Mouse (Mus musculus): ENCODE data around the gene Ablim1. TPM values are rescaled to one million over a fixed set of nuclear protein-coding genes. Genes with fewer than 3 reads are reported as not detected.

Ablim1 gene
- polyA plus RNA-seq, 1 experiment from 2014 or later = 52.8 TPM

DNA sequence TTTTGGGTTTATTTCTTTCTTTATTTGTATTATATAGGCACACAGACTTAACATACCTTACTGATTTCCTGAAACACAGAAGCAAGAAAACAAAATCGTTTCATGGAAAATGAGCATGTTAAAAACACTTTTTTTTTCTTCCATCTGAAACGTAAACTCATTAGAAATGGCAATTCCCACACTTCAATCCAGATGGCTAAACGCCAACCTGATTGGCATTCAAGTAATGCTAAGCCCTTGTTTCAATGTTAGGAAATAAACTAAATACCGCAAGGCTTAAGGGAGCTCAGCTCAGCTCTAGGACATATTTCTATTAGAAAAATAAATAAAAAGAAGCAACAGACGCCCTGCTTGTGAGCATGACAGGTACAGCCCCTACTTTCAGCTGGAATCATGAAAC lies 32.1 kb downstream of the Ablim1 start:
- Histone ChIP-seq H3K27me3 (ENCODE audit: control insufficient read depth, insufficient read depth, low read length) (no peaks in the 10 kb centered on the region), H3K4me1 (ENCODE audit: control insufficient read depth, insufficient read depth, low read length) (no peaks in the 10 kb centered on the region), H3K9me3 (ENCODE audit: control insufficient read depth, low read length) (no peaks in the 10 kb centered on the region; the same call in 1 of the 2 replicates), H3K4me2 (ENCODE audit: low read length) (no peak overlapping the region), H3K27ac (replicated peaks; ENCODE audit: low read depth, low read length) (no peak overlapping the region), H3K36me3 (ENCODE audit: control insufficient read depth, insufficient read depth, low read length) (no peaks in the 10 kb centered on the region), H3K4me3 (replicated peaks; ENCODE audit: low read depth, low read length) (no peak overlapping the region), H3K9ac (replicated peaks; ENCODE audit: low read length) (no peak overlapping the region)
- DNase-seq (peak; percentile 67), ATAC-seq (ENCODE audit: low FRiP score, low TSS enrichment) (no peak)
- 52% methylated on average over 5 of the region's 5 CpGs for WGBS

- Histone ChIP-seq H3K9me3 (ENCODE audit: control insufficient read depth, low read length) (no peaks in the 10 kb centered on the region), H3K9ac (replicated peaks; ENCODE audit: low read length) (no peak overlapping the region), H3K4me3 (replicated peaks; ENCODE audit: low read depth, low read length) (no peak overlapping the region), H3K36me3 (ENCODE audit: control insufficient read depth, insufficient read depth, low read length) (no peaks in the 10 kb centered on the region), H3K4me1 (ENCODE audit: control insufficient read depth, insufficient read depth, low read length) (peaks cover 7% of the 10 kb centered on the region), H3K27ac (replicated peaks; ENCODE audit: low read depth, low read length) (no peak overlapping the region), H3K27me3 (ENCODE audit: control insufficient read depth, insufficient read depth, low read length) (no peaks in the 10 kb centered on the region), H3K4me2 (ENCODE audit: low read length) (no peak overlapping the region)
- DNase-seq = no peak
- 78% methylated on average over 4 of the region's 4 CpGs for WGBS
- no peak for ATAC-seq (ENCODE audit: low FRiP score, low TSS enrichment)
Observed at GRCm38 (mm10) chr19:57279666-57280065, 35.1 kb downstream of the Ablim1 start.

DNA sequence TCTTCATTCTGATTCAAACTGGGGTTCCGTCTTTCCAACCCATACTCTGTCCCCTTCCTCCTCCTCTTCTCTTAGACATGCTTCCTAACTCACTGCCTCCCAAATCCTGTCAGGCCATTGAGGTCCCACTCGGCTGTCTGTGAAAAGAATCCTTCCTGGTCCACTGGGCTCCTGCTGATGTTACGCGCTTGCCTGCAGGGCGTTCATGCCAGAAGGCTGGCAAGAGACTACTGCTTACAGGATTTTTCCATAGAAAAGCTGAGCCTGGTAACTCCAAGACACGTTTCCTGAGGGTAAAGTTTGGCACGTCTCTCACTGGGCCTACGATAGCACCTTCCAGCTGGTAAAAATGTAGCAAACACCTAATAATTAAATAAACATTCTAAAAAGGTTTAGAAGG lies 36.5 kb downstream of the Ablim1 start:
- no peak overlapping the region for H3K27ac ChIP-seq (replicated peaks; ENCODE audit: low read depth, low read length)
- no peaks in the 10 kb centered on the region for H3K36me3 ChIP-seq (ENCODE audit: control insufficient read depth, insufficient read depth, low read length)
- no peak overlapping the region for H3K4me3 ChIP-seq (replicated peaks; ENCODE audit: low read depth, low read length)
- 50% methylated on average over 8 of the region's 8 CpGs for WGBS
- no peak for DNase-seq
- no peaks in the 10 kb centered on the region for H3K27me3 ChIP-seq (ENCODE audit: control insufficient read depth, insufficient read depth, low read length)
- H3K9me3 ChIP-seq (ENCODE audit: control insufficient read depth, low read length) = no peaks in the 10 kb centered on the region
- no peak overlapping the region for H3K9ac ChIP-seq (replicated peaks; ENCODE audit: low read length)
- peaks cover 11% of the 10 kb centered on the region for H3K4me1 ChIP-seq (ENCODE audit: control insufficient read depth, insufficient read depth, low read length)
- ATAC-seq (ENCODE audit: low FRiP score, low TSS enrichment) = no peak
- no peak overlapping the region for H3K4me2 ChIP-seq (ENCODE audit: low read length)

- WGBS = 77% methylated on average over 6 of the region's 6 CpGs
- no peak overlapping the region for H3K9ac ChIP-seq (replicated peaks; ENCODE audit: low read length)
- ATAC-seq (ENCODE audit: low FRiP score, low TSS enrichment) (no peak), DNase-seq (no peak)
- H3K4me3 ChIP-seq (replicated peaks; ENCODE audit: low read depth, low read length) = no peak overlapping the region
- H3K4me2 ChIP-seq (ENCODE audit: low read length) = no peak overlapping the region
- H3K27ac ChIP-seq (replicated peaks; ENCODE audit: low read depth, low read length) = no peak overlapping the region
- no peaks in the 10 kb centered on the region for H3K9me3 ChIP-seq (ENCODE audit: control insufficient read depth, low read length)
- H3K36me3 ChIP-seq (ENCODE audit: control insufficient read depth, insufficient read depth, low read length) = no peaks in the 10 kb centered on the region
- H3K4me1 ChIP-seq (ENCODE audit: control insufficient read depth, insufficient read depth, low read length) = peaks cover 13% of the 10 kb centered on the region
- no peaks in the 10 kb centered on the region for H3K27me3 ChIP-seq (ENCODE audit: control insufficient read depth, insufficient read depth, low read length)
Observed at GRCm38 (mm10) chr19:57277010-57277409, 37.7 kb downstream of the Ablim1 start.

- Histone ChIP-seq H3K4me3 (replicated peaks; ENCODE audit: low read depth, low read length) (no peak overlapping the region), H3K4me2 (ENCODE audit: low read length) (peak overlapping the region; percentile 33; the same call in 1 of the 2 replicates), H3K27ac (replicated peaks; ENCODE audit: low read depth, low read length) (no peak overlapping the region), H3K36me3 (ENCODE audit: control insufficient read depth, insufficient read depth, low read length) (no peaks in the 10 kb centered on the region), H3K27me3 (ENCODE audit: control insufficient read depth, insufficient read depth, low read length) (no peaks in the 10 kb centered on the region), H3K9me3 (ENCODE audit: control insufficient read depth, low read length) (no peaks in the 10 kb centered on the region), H3K4me1 (ENCODE audit: control insufficient read depth, insufficient read depth, low read length) (peaks cover 13% of the 10 kb centered on the region), H3K9ac (replicated peaks; ENCODE audit: low read length) (no peak overlapping the region; the same call in 1 of the 2 replicates)
- 53% methylated on average over 15 of the region's 15 CpGs for WGBS
- DNase-seq (no peak), ATAC-seq (ENCODE audit: low FRiP score, low TSS enrichment) (no peak)
Observed at GRCm38 (mm10) chr19:57275166-57275953, 39.4 kb downstream of the Ablim1 start.

DNA sequence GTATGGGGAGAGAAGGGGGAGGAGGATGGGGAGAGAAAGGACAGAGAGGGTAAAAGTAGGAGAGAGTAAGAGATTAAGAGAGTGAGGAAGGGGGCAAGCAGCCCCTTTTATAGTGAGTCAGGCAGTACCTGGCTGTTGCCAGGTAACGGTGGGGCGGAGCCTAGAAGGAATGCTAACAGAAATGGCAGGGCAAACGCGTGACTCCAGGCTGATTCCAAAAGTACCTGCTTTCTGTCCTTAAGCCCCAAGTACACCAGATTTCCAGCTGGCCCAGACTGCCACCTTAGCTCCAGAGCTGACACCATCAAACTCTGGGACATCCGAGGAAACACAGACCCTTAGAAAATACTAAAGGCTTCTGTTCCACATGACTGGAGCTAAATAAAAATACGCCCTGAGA lies 40.0 kb downstream of the Ablim1 start:
- Histone ChIP-seq H3K4me1 (ENCODE audit: control insufficient read depth, insufficient read depth, low read length) (peaks cover 15% of the 10 kb centered on the region), H3K4me2 (ENCODE audit: low read length) (peak overlapping the region; percentile 33), H3K36me3 (ENCODE audit: control insufficient read depth, insufficient read depth, low read length) (no peaks in the 10 kb centered on the region), H3K27ac (replicated peaks; ENCODE audit: low read depth, low read length) (no peak overlapping the region), H3K4me3 (replicated peaks; ENCODE audit: low read depth, low read length) (no peak overlapping the region), H3K27me3 (ENCODE audit: control insufficient read depth, insufficient read depth, low read length) (no peaks in the 10 kb centered on the region), H3K9me3 (ENCODE audit: control insufficient read depth, low read length) (no peaks in the 10 kb centered on the region), H3K9ac (replicated peaks; ENCODE audit: low read length) (no peak overlapping the region; the same call in 1 of the 2 replicates)
- peak; percentile 52 for DNase-seq
- WGBS = 18% methylated on average over 6 of the region's 6 CpGs
- ATAC-seq (ENCODE audit: low FRiP score, low TSS enrichment) = no peak

DNA sequence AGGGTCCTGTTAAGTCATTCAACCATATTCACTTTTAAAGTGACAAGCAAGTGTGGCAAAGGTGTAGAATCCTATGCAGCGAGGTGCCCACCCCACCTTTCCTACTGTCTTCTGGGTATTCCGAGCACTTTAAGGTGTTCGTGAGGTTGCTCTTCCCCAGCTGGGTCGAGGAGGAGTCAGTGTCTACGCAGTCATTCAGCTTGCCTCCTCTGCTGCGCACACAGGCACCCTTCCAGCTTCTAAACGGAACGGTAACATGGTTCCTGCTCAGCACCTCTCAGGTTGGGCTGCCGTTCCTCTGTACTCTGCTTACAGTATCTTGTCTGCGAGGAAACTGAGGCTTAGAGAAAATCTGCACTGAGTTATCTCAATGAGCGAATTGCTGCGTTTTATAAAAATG lies 40.4 kb downstream of the Ablim1 start:
- ATAC-seq (ENCODE audit: low FRiP score, low TSS enrichment) (no peak), DNase-seq (no peak)
- H3K36me3 ChIP-seq (ENCODE audit: control insufficient read depth, insufficient read depth, low read length) = no peaks in the 10 kb centered on the region
- 49% methylated on average over 12 of the region's 12 CpGs for WGBS
- H3K27ac ChIP-seq (replicated peaks; ENCODE audit: low read depth, low read length) = no peak overlapping the region
- H3K4me2 ChIP-seq (ENCODE audit: low read length) = peak overlapping the region; percentile 33
- peaks cover 19% of the 10 kb centered on the region for H3K4me1 ChIP-seq (ENCODE audit: control insufficient read depth, insufficient read depth, low read length)
- H3K27me3 ChIP-seq (ENCODE audit: control insufficient read depth, insufficient read depth, low read length) = no peaks in the 10 kb centered on the region
- no peaks in the 10 kb centered on the region for H3K9me3 ChIP-seq (ENCODE audit: control insufficient read depth, low read length)
- H3K9ac ChIP-seq (replicated peaks; ENCODE audit: low read length) = no peak overlapping the region; the same call in 1 of the 2 replicates
- no peak overlapping the region for H3K4me3 ChIP-seq (replicated peaks; ENCODE audit: low read depth, low read length)

GRCm38 (mm10) chr19:57272824-57273613 lies 41.7 kb downstream of the Ablim1 start:
- 50% methylated on average over 13 of the region's 13 CpGs for WGBS
- H3K27ac ChIP-seq (replicated peaks; ENCODE audit: low read depth, low read length) = no peak overlapping the region
- H3K4me1 ChIP-seq (ENCODE audit: control insufficient read depth, insufficient read depth, low read length) = peaks cover 25% of the 10 kb centered on the region
- H3K27me3 ChIP-seq (ENCODE audit: control insufficient read depth, insufficient read depth, low read length) = no peaks in the 10 kb centered on the region
- DNase-seq (peak; percentile 49), ATAC-seq (ENCODE audit: low FRiP score, low TSS enrichment) (no peak)
- no peak overlapping the region for H3K4me3 ChIP-seq (replicated peaks; ENCODE audit: low read depth, low read length)
- H3K4me2 ChIP-seq (ENCODE audit: low read length) = no peak overlapping the region
- H3K9me3 ChIP-seq (ENCODE audit: control insufficient read depth, low read length) = no peaks in the 10 kb centered on the region
- H3K9ac ChIP-seq (replicated peaks; ENCODE audit: low read length) = no peak overlapping the region
- H3K36me3 ChIP-seq (ENCODE audit: control insufficient read depth, insufficient read depth, low read length) = no peaks in the 10 kb centered on the region
